Mouse (Mus musculus) adrenal gland, postnatal 36 days (tissue): ENCODE measurements around the gene Scgb2b27. TPM values are rescaled to one million over a fixed set of nuclear protein-coding genes. Genes with fewer than 3 reads are reported as not detected.
A peak's percentile ranks its signal among the peaks of the same experiment; 100 is the strongest.
"Not testable (repeated sequence)": the region's sequence is repeated elsewhere in the genome, so short reads cannot be mapped to it uniquely, and the experiment has no call there.

ENCODE experiments used
- DNase-seq, 2 experiments: peaks; one replicate each; pipeline ENCODE4 v3.0.0; 2021; ENCODE audit warnings: mixed read lengths in 1 of 2
- long read RNA-seq, 2 experiments: library from polyadenylated mRNA; stranded (forward); transcript quantifications; one replicate each; pipeline ENCODE4 v2.0.0; 2021; ENCODE audit warnings: borderline sequencing depth in 2 of 2
- total RNA-seq, 2 experiments: library from RNA; stranded (reverse); gene quantifications; 2 replicates each; pipeline ENCODE4 v1.2.3; 2021

The Scgb2b27 gene
- not detected for total RNA-seq
- long read RNA-seq, experiment 1, result 0 reads
- long read RNA-seq, experiment 2, result 0 reads

DNA sequence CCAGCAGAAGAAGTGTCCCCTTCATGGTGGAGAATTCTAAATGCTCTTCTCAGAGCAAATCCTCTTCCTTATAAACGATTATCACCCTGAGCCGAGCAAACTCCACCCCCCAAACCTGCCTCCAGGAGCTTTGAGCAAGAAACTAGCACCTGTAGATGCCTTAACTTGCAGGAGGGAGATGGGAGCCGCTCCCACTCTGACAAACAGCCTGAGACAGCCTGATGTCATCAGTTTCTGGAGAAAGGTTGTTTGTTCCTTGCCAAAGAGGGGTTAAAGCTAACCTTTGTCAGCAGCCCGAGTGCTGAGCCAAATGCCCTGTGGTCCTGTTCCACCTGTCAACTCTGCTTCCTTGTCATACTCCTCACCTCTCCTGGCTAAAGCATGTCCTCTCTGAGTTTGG, at the start of gene Scgb2b27:
Gene Scgb2b27 (minus strand): TSS at position 101 of the 400 bp plus-strand sequence.
- DNase-seq, result no peak

DNA sequence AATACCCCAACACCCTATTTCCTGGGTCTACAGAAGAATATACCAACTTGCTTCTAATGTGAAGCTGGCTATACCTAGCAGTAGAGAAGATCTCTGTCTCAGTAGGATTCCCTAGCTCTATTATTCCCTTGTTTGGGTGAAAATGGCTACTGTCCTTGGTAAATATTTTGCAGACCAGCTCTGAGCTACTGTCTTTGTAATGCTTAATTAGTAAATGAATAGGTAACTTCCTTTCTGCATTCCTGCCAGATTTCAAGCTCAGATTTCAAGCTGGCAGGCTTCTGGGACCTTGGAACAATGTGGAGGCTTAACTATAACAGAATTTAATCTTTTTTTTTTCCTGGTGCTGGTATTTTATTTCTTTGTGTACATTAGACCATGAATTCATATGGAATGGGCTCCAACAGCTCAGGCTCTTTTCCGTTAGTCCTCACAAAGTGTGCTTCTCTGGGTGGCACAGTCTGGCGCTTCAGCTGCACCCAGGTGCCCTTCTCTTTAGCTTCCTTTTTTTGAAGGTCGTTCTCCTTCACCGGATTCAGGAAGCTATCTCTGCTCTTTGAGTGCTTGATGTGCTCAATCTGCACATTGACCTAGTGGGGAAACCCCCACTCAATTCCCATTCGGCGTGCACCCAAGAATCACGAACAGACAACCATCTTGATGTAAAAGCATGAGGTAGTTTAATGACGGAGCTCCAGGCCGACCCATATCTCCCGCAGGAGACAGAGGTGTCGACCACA, 22.5 kb upstream of the Scgb2b27 start:
- not testable (repeated sequence) for DNase-seq

DNA sequence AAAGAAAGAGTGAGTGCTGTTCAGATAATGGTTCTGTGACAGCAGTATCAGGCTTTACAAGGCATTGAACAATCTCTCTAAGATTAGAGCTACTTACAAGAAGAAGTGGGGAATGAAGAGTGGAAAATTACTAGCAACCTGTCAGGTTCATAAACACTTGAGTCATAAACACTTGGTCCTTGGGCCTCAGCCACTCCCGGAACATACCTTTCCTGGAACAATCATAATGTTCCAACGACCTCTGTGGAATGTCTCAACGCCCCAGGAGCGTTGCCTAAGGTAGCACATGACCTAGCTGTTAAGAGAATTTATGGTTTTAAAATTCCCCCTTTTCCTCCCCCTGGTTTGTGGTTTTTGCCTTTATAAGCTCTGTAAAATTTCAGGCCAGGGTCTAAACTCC, 20.8 kb upstream of the Scgb2b27 start:
- DNase-seq, result not testable (repeated sequence)

DNA sequence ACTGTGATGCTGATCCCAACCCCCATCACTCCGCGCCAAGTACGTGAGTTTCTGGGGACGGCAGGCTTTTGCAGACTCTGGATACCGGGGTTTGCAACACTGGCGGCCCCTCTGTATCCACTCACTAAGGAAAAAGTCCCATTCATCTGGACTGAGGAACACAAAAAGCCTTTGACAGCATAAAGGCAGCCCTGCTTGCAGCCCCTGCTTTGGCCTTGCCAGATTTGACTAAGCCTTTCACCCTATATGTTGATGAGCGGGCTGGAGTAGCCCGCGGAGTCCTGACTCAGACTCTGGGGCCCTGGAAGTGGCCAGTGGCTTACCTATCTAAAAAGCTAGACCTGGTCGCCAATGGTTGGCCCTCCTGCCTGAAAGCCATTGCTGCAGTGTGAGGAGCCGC, 16.3 kb upstream of the Scgb2b27 start:
- DNase-seq, result no peak

DNA sequence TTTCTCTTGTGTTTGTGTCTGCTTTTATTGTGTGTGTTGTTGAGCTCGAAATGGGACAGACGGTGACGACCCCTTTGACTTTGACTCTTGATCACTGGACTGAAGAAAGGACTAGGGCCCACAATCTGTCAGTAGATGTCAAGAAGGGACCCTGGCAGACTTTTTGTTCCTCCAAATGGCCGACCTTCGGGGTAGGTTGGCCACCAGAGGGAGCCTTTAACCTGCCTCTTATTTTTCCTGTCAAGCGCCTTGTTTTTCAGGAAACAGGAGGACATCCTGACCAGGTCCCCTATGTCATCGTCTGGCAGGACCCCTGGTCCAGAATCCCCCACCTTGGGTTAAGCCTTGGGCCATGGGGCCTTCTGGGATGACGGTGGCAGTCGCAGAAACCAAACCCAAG, 13.5 kb upstream of the Scgb2b27 start:
- DNase-seq, result not testable (repeated sequence)

DNA sequence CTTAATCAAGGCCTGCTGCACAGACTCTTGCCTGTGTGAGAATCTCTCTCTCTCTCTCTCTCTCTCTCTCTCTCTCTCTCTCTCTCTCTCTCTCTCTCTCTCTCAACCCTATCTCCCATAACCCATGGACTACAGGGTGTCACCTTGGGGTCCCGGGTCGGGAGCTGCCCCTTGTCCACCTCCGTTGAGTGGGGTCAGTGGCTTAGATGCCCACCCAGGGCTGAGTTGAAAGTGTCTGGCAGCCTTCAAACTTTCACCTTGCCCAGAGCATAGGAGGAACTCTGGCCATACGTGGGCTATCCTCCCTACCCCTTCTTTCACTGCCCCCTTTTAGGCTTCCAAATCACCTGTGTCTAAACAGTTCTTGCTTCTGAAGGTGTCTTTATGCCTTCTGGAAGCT, 11.9 kb upstream of the Scgb2b27 start:
- DNase-seq, result no peak

DNA sequence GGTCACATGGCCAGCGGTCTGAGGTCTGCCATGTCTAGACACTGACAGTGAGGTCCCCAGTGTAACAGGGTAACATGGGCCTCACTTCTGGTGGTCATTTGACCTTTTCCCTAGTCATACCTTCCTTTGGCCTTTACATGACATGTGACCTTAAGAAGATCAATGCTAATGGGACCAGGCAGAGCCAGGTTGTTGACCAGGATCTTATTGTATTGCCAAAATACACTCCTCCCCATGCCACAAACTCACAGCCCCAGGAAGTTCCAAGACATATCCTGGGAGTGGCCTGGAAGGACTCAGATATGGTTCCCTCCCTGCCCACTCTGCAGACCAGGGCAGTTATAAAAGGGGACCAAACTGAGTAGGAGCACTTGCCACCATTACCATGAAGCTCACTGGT, 7.4 kb upstream of the Scgb2b27 start, which contains the start of gene Scgb1b27:
Gene Scgb1b27 (plus strand): TSS at position 301 of the 400 bp plus-strand sequence.
- DNase-seq, result not testable (repeated sequence)

DNA sequence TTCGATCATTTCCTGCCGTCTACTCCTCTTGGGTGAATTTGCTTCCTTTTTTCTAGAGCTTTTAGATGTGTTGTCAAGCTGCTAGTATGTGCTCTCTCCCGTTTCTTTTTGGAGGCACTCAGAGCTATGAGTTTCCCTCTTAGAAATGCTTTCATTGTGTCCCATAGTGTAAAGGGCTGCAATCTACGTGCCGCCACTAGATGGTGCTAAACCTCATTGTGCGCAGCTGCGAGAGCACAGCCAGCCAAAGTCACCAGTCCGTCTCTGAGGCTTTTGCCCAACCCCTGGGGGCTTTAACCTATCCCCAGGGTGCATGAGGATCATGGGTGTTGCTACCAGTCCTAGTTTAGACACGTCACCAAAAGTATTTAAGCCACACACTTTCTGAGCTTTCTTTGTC, 31.5 kb downstream of the Scgb2b27 start:
- DNase-seq, result peak; percentile 41 to 55

Other genes starting within 250 kb of the Scgb2b27 start
- gene Scgb2b26, start 68.9 kb downstream of the Scgb2b27 start, total RNA-seq, result not detected
- not detected for gene Scgb1b27, start 7.5 kb upstream of the Scgb2b27 start, total RNA-seq
- gene Scgb1b30, start 81.5 kb upstream of the Scgb2b27 start, total RNA-seq, result not detected
- 10 to 100 TPM; 24.6 to 29.1 TPM for gene Wtip, start 119.3 kb upstream of the Scgb2b27 start, total RNA-seq
- gene Uba2, start 155.7 kb upstream of the Scgb2b27 start, total RNA-seq, result 10 to 100 TPM; 74.8 to 76.1 TPM
- gene Pdcd2l, start 182.7 kb upstream of the Scgb2b27 start, total RNA-seq, result 10 to 100 TPM; 21.8 to 23.9 TPM
- gene Gpi1, start 216.4 kb upstream of the Scgb2b27 start, total RNA-seq, result 100 to 1,000 TPM; 373 to 429 TPM
- not detected for gene Gm6096, start 237.1 kb upstream of the Scgb2b27 start, total RNA-seq